Mouse (Mus musculus) neural tube, embryonic 11.5 days (tissue): ENCODE results near the gene Llgl2. TPM values are rescaled to one million over a fixed set of nuclear protein-coding genes. Genes with fewer than 3 reads are reported as not detected.
A peak's percentile ranks its signal among the peaks of the same experiment; 100 is the strongest.

Source experiments
- ATAC-seq: fragments of 200-750 bp; cut with Nextera tagmentation; 2 replicates; pipeline ENCODE4 v1.8.0; 2017; ENCODE audit warnings: moderate number of reproducible peaks, mild to moderate bottlenecking, moderate TSS enrichment, moderate library complexity; ENCODE audit not compliant: insufficient read depth, low FRiP score, low TSS enrichment
- DNase-seq: peaks from one replicate; pipeline ENCODE4 v3.0.0-alpha.2; 2015; ENCODE audit warnings: low spot score
- H3K27ac ChIP-seq: fragments of 300-500 bp; sonication (generic); 2 replicates; pipeline ENCODE4 v1.5.1; 2014; ENCODE audit warnings: low read depth, mild to moderate bottlenecking, low read length
- H3K27me3 ChIP-seq: fragments of 300-500 bp; sonication (generic); 2 replicates; pipeline ENCODE4 v1.6.1; 2014; ENCODE audit warnings: mild to moderate bottlenecking, low read length, mixed read lengths; ENCODE audit not compliant: control insufficient read depth, insufficient read depth
- H3K36me3 ChIP-seq: fragments of 300-500 bp; sonication (generic); 2 replicates; pipeline ENCODE4 v1.6.1; 2014; ENCODE audit warnings: mild to moderate bottlenecking, low read length, moderate library complexity, mixed read lengths; ENCODE audit not compliant: control insufficient read depth, insufficient read depth
- H3K4me1 ChIP-seq: fragments of 300-500 bp; sonication (generic); 2 replicates; pipeline ENCODE4 v1.6.1; 2014; ENCODE audit warnings: low read length, mixed read lengths; ENCODE audit not compliant: control insufficient read depth, insufficient read depth
- H3K4me2 ChIP-seq: fragments of 300-500 bp; sonication (generic); 2 replicates; pipeline ENCODE4 v1.6.1; 2014; ENCODE audit warnings: low read depth, mild to moderate bottlenecking, moderate library complexity
- H3K4me3 ChIP-seq: fragments of 300-500 bp; sonication (generic); 2 replicates; pipeline ENCODE4 v1.5.1; 2014; ENCODE audit warnings: low read depth, low read length
- H3K9ac ChIP-seq: fragments of 300-500 bp; sonication (generic); 2 replicates; pipeline ENCODE4 v1.6.1; 2014; ENCODE audit warnings: mild to moderate bottlenecking, low read length
- H3K9me3 ChIP-seq: fragments of 300-500 bp; sonication (generic); 2 replicates; pipeline ENCODE4 v1.6.1; 2016; ENCODE audit warnings: low read length; ENCODE audit not compliant: control insufficient read depth
- WGBS: fragments of 180-500 bp; shearing (Covaris S2); extraction: QIAGEN DNeasy Blood & Tissue Kit; methylation state at CpG from one replicate; pipeline ENCODE4 v1.1.7; 2014; 5-methylcytosine and 5-hydroxymethylcytosine counted together
- polyA plus RNA-seq: library from polyadenylated mRNA; unstranded; fragments of >200 nt; fragmentation: Nextera tagmentation; extraction: Ambion mirVana; gene quantifications from 2 replicates; pipeline ENCODE4 v1.2.1, GENCODE M21; 2014

The Llgl2 gene
- polyA plus RNA-seq, result 6.1 and 6.5 TPM in 2 replicates

GRCm38 (mm10) chr11:115823774-115824740 is at the start of gene Llgl2:
Gene Llgl2 (plus strand): TSS chr11:115824049.
- no peaks in the 10 kb centered on the region for H3K9me3 ChIP-seq
- H3K36me3 ChIP-seq, result peaks cover 2% of the 10 kb centered on the region
- DNase-seq (peak; percentile 88), ATAC-seq (peak; percentile 89)
- peaks cover 5% of the 10 kb centered on the region; the same call in 1 of the 2 replicates for H3K4me1 ChIP-seq
- peak within 1 kb of the TSS; percentile 65 for H3K4me3 ChIP-seq
- peak within 1 kb of the TSS; percentile 66 for H3K9ac ChIP-seq
- WGBS, result under 1% methylated on average over 83 of the region's 87 CpGs
- H3K27ac ChIP-seq, result no peak within 1 kb of the TSS
- H3K27me3 ChIP-seq, result peaks cover 21% of the 10 kb centered on the region
- H3K4me2 ChIP-seq, result peak within 1 kb of the TSS; percentile 96

GRCm38 (mm10) chr11:115774653-115775052 is 49.2 kb upstream of the Llgl2 start:
- ATAC-seq, result no peak
- H3K36me3 ChIP-seq, result no peaks in the 10 kb centered on the region
- no peak overlapping the region for H3K4me3 ChIP-seq
- H3K27ac ChIP-seq, result no peak overlapping the region
- no peak for DNase-seq
- peaks cover 11% of the 10 kb centered on the region for H3K4me1 ChIP-seq
- H3K9me3 ChIP-seq, result no peaks in the 10 kb centered on the region
- no peaks in the 10 kb centered on the region for H3K27me3 ChIP-seq
- H3K9ac ChIP-seq, result no peak overlapping the region
- no peak overlapping the region for H3K4me2 ChIP-seq
- 74% methylated on average over 4 of the region's 4 CpGs for WGBS

DNA sequence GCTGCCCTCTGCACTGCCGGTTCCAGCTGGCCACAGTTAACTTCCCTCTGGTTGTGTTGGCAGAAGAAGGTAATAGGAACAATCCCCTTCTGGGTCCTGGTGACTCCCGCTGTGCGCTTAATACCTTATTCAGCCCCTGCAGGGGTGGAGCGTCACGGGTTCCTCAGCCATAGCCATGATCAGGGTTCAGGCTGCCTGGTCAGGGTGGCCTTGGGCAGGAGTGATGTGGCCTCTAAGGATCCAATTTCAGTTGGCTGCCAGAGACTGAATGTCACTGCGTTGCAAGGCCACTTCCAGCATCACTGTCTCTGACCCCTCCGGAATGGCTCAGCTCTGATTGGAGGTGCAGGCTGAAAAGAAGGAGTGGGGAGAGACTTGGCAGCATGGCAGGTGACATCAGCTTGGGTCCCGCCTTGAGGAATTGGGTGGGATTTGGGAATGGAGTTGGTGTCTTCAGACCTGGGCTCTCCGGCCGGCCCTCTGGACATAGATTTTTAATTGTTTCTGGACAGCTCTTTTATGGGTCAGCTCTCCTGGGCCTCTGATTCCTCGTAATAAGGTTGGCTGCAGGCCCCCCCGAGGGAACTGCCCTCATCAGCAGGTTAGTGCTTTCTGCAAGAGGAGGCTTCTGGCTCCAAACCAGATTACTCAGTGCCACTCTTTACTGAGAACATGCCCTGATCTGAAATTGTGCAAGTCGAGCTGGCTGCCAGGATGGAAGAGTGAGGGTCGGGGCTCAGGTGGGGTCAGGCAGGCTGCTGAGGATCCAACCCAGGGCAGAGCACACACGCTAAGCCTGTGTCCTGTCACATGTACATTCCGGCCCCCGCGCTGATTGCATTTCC is 47.8 kb upstream of the Llgl2 start:
- no peak overlapping the region for H3K27ac ChIP-seq
- WGBS, result 44% methylated on average over 18 of the region's 18 CpGs
- no peak overlapping the region for H3K9ac ChIP-seq
- ATAC-seq, result no peak
- no peak overlapping the region for H3K4me3 ChIP-seq
- peaks cover 25% of the 10 kb centered on the region for H3K4me1 ChIP-seq
- no peaks in the 10 kb centered on the region for H3K27me3 ChIP-seq
- H3K36me3 ChIP-seq, result no peaks in the 10 kb centered on the region
- H3K9me3 ChIP-seq, result no peaks in the 10 kb centered on the region
- no peak overlapping the region for H3K4me2 ChIP-seq
- no peak for DNase-seq

- Histone ChIP-seq H3K4me1 (peaks cover 28% of the 10 kb centered on the region), H3K4me2 (no peak overlapping the region), H3K9me3 (no peaks in the 10 kb centered on the region), H3K27me3 (no peaks in the 10 kb centered on the region), H3K27ac (no peak overlapping the region), H3K9ac (no peak overlapping the region), H3K36me3 (no peaks in the 10 kb centered on the region), H3K4me3 (no peak overlapping the region)
- 63% methylated on average over 9 of the region's 9 CpGs for WGBS
- DNase-seq, result no peak
- ATAC-seq, result no peak
Measured at GRCm38 (mm10) chr11:115776954-115777353, 46.9 kb upstream of the Llgl2 start.

- Histone ChIP-seq H3K4me3 (no peak overlapping the region), H3K4me1 (peaks cover 28% of the 10 kb centered on the region), H3K27ac (no peak overlapping the region), H3K4me2 (no peak overlapping the region), H3K27me3 (no peaks in the 10 kb centered on the region), H3K36me3 (no peaks in the 10 kb centered on the region), H3K9ac (no peak overlapping the region), H3K9me3 (no peaks in the 10 kb centered on the region)
- ATAC-seq, result no peak
- no peak for DNase-seq
- 87% methylated on average over 17 of the region's 17 CpGs for WGBS
Measured at GRCm38 (mm10) chr11:115777487-115778335, 46.1 kb upstream of the Llgl2 start.

DNA sequence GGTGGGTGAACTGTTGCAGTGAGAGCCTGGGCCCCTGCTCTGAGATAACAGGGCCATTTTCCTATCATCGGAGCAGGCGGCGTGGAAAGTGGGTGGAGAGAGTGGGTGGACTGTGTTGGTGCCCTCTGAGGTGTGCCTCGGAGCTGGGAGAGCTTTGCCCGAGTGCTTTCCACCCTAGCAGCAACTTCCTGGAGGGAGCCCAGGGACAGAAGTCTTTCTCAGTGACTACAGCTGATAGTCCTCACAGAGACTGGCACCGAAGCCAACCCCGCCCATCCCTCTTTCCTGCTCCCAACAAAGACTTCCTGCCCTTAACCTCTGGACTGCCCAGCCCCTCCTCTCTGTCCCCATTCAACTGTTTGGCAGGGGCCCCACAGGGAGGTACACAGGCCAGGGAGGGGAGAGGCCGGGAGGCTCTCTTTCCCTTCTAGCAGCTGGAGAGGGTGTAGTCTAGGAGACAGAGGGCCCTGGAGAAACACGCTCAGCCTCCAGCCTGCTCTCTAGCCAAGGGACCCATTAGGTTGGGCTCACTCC is 44.7 kb upstream of the Llgl2 start:
- Histone ChIP-seq H3K27me3 (no peaks in the 10 kb centered on the region), H3K9ac (peak overlapping the region; percentile 37), H3K36me3 (no peaks in the 10 kb centered on the region), H3K4me2 (peak overlapping the region; percentile 45), H3K9me3 (no peaks in the 10 kb centered on the region), H3K4me1 (peaks cover 28% of the 10 kb centered on the region), H3K4me3 (no peak overlapping the region), H3K27ac (peak overlapping the region; percentile 74)
- 6% methylated on average over 9 of the region's 9 CpGs for WGBS
- DNase-seq (peak; percentile 74), ATAC-seq (peak; percentile 85)

GRCm38 (mm10) chr11:115780141-115781070 is 43.4 kb upstream of the Llgl2 start:
- Histone ChIP-seq H3K36me3 (no peaks in the 10 kb centered on the region), H3K27ac (peak overlapping the region; percentile 74), H3K9me3 (no peaks in the 10 kb centered on the region), H3K4me1 (peaks cover 28% of the 10 kb centered on the region), H3K9ac (peak overlapping the region; percentile 24), H3K27me3 (no peaks in the 10 kb centered on the region), H3K4me2 (peak overlapping the region; percentile 45), H3K4me3 (peak overlapping the region; percentile 6; the same call in 1 of the 2 replicates)
- 13% methylated on average over 20 of the region's 20 CpGs for WGBS
- DNase-seq (peak; percentile 61), ATAC-seq (peak; percentile 65; the same call in 1 of the 2 replicates)
